Mouse (Mus musculus) CH12.LX (cell line): ENCODE data around the gene H2-Q1.

Source experiments
- CTCF ChIP-seq, 2 experiments: IDR thresholded peaks in 1 of 2; conservative IDR thresholded peaks in 1 of 2; 2 replicates each; pipeline ENCODE4 v1.5.1; 2011 to 2012; ENCODE audit warnings: low read depth in 2 of 2, low read length in 2 of 2, improper control_type of control experiment in 1 of 2, inconsistent platforms in 1 of 2, mild to moderate bottlenecking in 1 of 2, moderate library complexity in 1 of 2
- EP300 ChIP-seq: IDR thresholded peaks from 2 replicates; pipeline ENCODE4 v1.6.1; 2011; ENCODE audit warnings: low read length, improper control_type of control experiment
- MEF2A ChIP-seq: IDR thresholded peaks from 2 replicates; pipeline ENCODE4 v1.6.1; 2014; ENCODE audit warnings: low read depth, mild to moderate bottlenecking, inconsistent platforms, low read length, improper control_type of control experiment, borderline replicate concordance
- POLR2A ChIP-seq: IDR thresholded peaks from 2 replicates; pipeline ENCODE4 v1.6.1; 2011; ENCODE audit warnings: low read depth, mild to moderate bottlenecking, improper control_type of control experiment, low read length
- POLR2AphosphoS2 ChIP-seq: IDR thresholded peaks from 2 replicates; pipeline ENCODE4 v1.6.1; 2011; ENCODE audit warnings: low read depth, low read length, improper control_type of control experiment
- TBP ChIP-seq: conservative IDR thresholded peaks from 2 replicates; pipeline ENCODE4 v1.6.1; 2011; ENCODE audit warnings: low read depth, low read length, improper control_type of control experiment
- ZKSCAN1 ChIP-seq: IDR thresholded peaks from 2 replicates; pipeline ENCODE4 v1.6.1; 2012; ENCODE audit warnings: low read depth, inconsistent platforms, low read length, improper control_type of control experiment, borderline replicate concordance
- ZNF384 ChIP-seq: IDR thresholded peaks from 2 replicates; pipeline ENCODE4 v1.6.1; 2012; ENCODE audit warnings: low read depth, low read length, improper control_type of control experiment, inconsistent platforms

DNA sequence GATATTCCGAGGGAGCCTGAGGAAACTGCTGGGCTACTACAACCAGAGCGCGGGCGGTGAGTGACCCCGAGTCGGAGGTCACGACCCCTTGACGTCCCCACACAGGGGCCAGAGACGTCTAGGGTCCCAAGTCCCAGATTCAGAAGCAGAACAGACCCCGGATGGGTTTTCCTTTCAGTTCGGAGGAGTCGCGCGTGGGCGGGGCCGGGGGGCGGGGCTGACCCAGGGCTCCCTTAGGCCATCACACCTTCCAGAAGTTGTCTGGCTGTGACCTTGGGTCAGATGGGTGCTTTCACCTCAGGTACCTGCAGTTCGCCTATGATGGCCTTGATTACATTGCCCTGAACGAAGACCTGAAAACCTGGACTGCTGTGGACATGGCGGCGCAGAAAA is 39.3 kb downstream of the H2-Q1 start:
- TF ChIP-seq POLR2A, result no peak
- TF ChIP-seq ZNF384, result no peak
- TF ChIP-seq EP300, result no peak
- TF ChIP-seq CTCF (conservative IDR thresholded peaks at IDR 0.05 in 1 of 2, IDR thresholded peaks at IDR 0.05 in 1 of 2; ENCODE audit: low read depth in 2 of 2, low read length in 2 of 2), result no peak
- no peak for TF ChIP-seq ZKSCAN1
- no peak for TF ChIP-seq TBP
- TF ChIP-seq MEF2A, result no peak
- TF ChIP-seq POLR2AphosphoS2, result no peak
